8 mouse cellular contexts compared by ENCODE assay signal in the genomic region with DNA sequence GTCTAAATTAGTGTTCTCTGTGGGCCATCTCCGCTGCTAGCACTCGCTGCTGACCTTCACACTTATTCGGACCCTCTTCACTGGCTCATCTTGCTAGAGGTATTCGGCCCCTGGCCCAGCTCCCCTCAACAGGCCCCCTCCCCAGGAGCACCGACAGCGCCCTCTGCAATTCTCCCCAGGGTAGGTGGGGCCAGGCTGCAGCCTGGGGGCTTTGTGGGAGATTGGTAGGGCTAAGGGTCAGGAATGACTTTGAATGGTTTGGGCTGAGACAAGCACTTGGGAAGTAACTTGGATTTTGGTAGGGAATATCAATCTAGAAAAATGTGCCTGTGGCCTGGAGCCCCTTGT. TPM values are rescaled to one million over a fixed set of nuclear protein-coding genes. Genes with fewer than 3 reads are reported as not detected.
DNase-seq lines count a peak whose midpoint lies in the region; ATAC-seq and TF ChIP-seq lines count a peak whose summit lies in the region.

No protein-coding gene starts in this region.

- DNase-seq in lung, embryonic 14.5 days, result no peak
- no peak for DNase-seq in lung, adult 18-20 months
- no peak for DNase-seq in layer of hippocampus, adult 18-20 months (ENCODE audit: low spot score in 2 of 2)
- no peak for DNase-seq in cerebellum, postnatal 36 days
- no peak for DNase-seq in frontal cortex, postnatal 25 days (ENCODE audit: low spot score in 2 of 2)

- no peaks in the 10 kb centered on the region for H3K4me1 ChIP-seq in lung, embryonic 14.5 days (ENCODE audit: insufficient read depth)
- no peaks in the 10 kb centered on the region for H3K4me1 ChIP-seq in embryonic facial prominence, embryonic 15.5 days
- no peaks in the 10 kb centered on the region for H3K4me1 ChIP-seq in intestine, embryonic 15.5 days (replicated peaks)
- H3K4me1 ChIP-seq in neural tube, embryonic 13.5 days (replicated peaks), result peaks cover 4% of the 10 kb centered on the region

- no peak for TF ChIP-seq CTCF in lung, embryonic 14.5 days (IDR thresholded peaks at IDR 0.05; ENCODE audit: low read depth)

- ATAC-seq in lung, embryonic 14.5 days (ENCODE audit: insufficient read depth), result no peak
- ATAC-seq in embryonic facial prominence, embryonic 15.5 days (ENCODE audit: insufficient number of reproducible peaks, low FRiP score, low TSS enrichment, low read depth), result peak; percentile 54; the same call in 1 of the 2 replicates
- no peak; the same call in none of the 2 replicates for ATAC-seq in intestine, embryonic 15.5 days
- ATAC-seq in neural tube, embryonic 13.5 days (ENCODE audit: low read depth), result peak; percentile 72

- peak overlapping the region; percentile 54 for H3K9ac ChIP-seq in lung, embryonic 14.5 days
- peak overlapping the region; percentile 42; the same call in 1 of the 2 replicates for H3K9ac ChIP-seq in embryonic facial prominence, embryonic 15.5 days
- peak overlapping the region; percentile 44 for H3K9ac ChIP-seq in intestine, embryonic 15.5 days
- H3K9ac ChIP-seq in neural tube, embryonic 13.5 days, result peak overlapping the region; percentile 62

- H3K27me3 ChIP-seq in lung, embryonic 14.5 days (ENCODE audit: insufficient read depth, low read length), result 0 out of 2 replicates have a peak, but pooled peaks cover 3% of the 10 kb centered on the region
- 0 out of 2 replicates have a peak, but pooled peaks cover 8% of the 10 kb centered on the region for H3K27me3 ChIP-seq in embryonic facial prominence, embryonic 15.5 days
- no peaks in the 10 kb centered on the region for H3K27me3 ChIP-seq in intestine, embryonic 15.5 days (replicated peaks)
- H3K27me3 ChIP-seq in neural tube, embryonic 13.5 days, result peaks cover 13% of the 10 kb centered on the region

- no peaks in the 10 kb centered on the region for H3K36me3 ChIP-seq in lung, embryonic 14.5 days (ENCODE audit: insufficient read depth)
- H3K36me3 ChIP-seq in embryonic facial prominence, embryonic 15.5 days, result no peaks in the 10 kb centered on the region
- H3K36me3 ChIP-seq in intestine, embryonic 15.5 days, result no peaks in the 10 kb centered on the region
- H3K36me3 ChIP-seq in neural tube, embryonic 13.5 days, result no peaks in the 10 kb centered on the region

- H3K4me2 ChIP-seq in lung, embryonic 14.5 days, result peak overlapping the region; percentile 65
- H3K4me2 ChIP-seq in embryonic facial prominence, embryonic 15.5 days (replicated peaks), result peak overlapping the region; percentile 59
- H3K4me2 ChIP-seq in intestine, embryonic 15.5 days (replicated peaks), result peak overlapping the region; percentile 64
- H3K4me2 ChIP-seq in neural tube, embryonic 13.5 days, result peak overlapping the region; percentile 63

- WGBS in lung, embryonic 14.5 days, result 10% methylated on average over 6 of the region's 6 CpGs
- 12% methylated on average over 6 of the region's 6 CpGs for WGBS in embryonic facial prominence, embryonic 15.5 days
- WGBS in intestine, embryonic 15.5 days, result 26% methylated on average over 6 of the region's 6 CpGs
- WGBS in neural tube, embryonic 13.5 days, result 22% methylated on average over 6 of the region's 6 CpGs

- H3K4me3 ChIP-seq in lung, embryonic 14.5 days (ENCODE audit: low read depth, low read length), result peak overlapping the region; percentile 48
- H3K4me3 ChIP-seq in embryonic facial prominence, embryonic 15.5 days (replicated peaks), result peak overlapping the region; percentile 56
- H3K4me3 ChIP-seq in intestine, embryonic 15.5 days (replicated peaks), result peak overlapping the region; percentile 50
- peak overlapping the region; percentile 53 for H3K4me3 ChIP-seq in neural tube, embryonic 13.5 days

- no peak overlapping the region for H3K27ac ChIP-seq in lung, embryonic 14.5 days (ENCODE audit: low read depth)
- no peak overlapping the region for H3K27ac ChIP-seq in embryonic facial prominence, embryonic 15.5 days (replicated peaks)
- H3K27ac ChIP-seq in intestine, embryonic 15.5 days, result no peak overlapping the region
- H3K27ac ChIP-seq in neural tube, embryonic 13.5 days (replicated peaks), result no peak overlapping the region

- no peaks in the 10 kb centered on the region for H3K9me3 ChIP-seq in lung, embryonic 14.5 days (ENCODE audit: low read depth, low read length)
- no peaks in the 10 kb centered on the region for H3K9me3 ChIP-seq in embryonic facial prominence, embryonic 15.5 days (replicated peaks)
- H3K9me3 ChIP-seq in intestine, embryonic 15.5 days, result no peaks in the 10 kb centered on the region
- H3K9me3 ChIP-seq in neural tube, embryonic 13.5 days, result no peaks in the 10 kb centered on the region

RNA-seq across cellular contexts. Expression of gene Scml2, which starts 46.0 kb away (rescaled TPM):
- polyA plus RNA-seq in lung, embryonic 14.5 days (2014; fragmentation: Nextera tagmentation; extraction: Ambion mirVana), result 5.3 and 7.0 TPM in 2 replicates
- polyA plus RNA-seq in embryonic facial prominence, embryonic 15.5 days (2015; fragmentation: Nextera tagmentation; extraction: Ambion mirVana), result 4.5 and 4.6 TPM in 2 replicates
- polyA plus RNA-seq in intestine, embryonic 15.5 days (2015; fragmentation: Nextera tagmentation; extraction: Ambion mirVana), result 2.1 and 2.6 TPM in 2 replicates
- 1.2 and 1.5 TPM in 2 replicates for polyA plus RNA-seq in neural tube, embryonic 13.5 days (2015; fragmentation: Nextera tagmentation; extraction: Ambion mirVana)
- total RNA-seq in layer of hippocampus, adult 18-20 months (2021), result 1 to 10 TPM in 1 of 2 experiments, under 1 TPM in 1; 0.72 to 1.2 TPM

Comparison
In these comparisons a context has a peak if more than half of its experiments do, and no peak if none do; other contexts are left out.
1. ATAC-seq: peak in embryonic facial prominence, embryonic 15.5 days (single experiment) and neural tube, embryonic 13.5 days (single experiment); none in lung, embryonic 14.5 days (single experiment) and intestine, embryonic 15.5 days (single experiment).
2. Peak in every context shown above with its lines, with median percentiles within 50 percentile points of each other: H3K4me2 ChIP-seq, H3K4me3 ChIP-seq and H3K9ac ChIP-seq.